Mouse (Mus musculus): Measurements from ENCODE around the gene 3110018I06Rik.

3110018I06Rik gene

DNA sequence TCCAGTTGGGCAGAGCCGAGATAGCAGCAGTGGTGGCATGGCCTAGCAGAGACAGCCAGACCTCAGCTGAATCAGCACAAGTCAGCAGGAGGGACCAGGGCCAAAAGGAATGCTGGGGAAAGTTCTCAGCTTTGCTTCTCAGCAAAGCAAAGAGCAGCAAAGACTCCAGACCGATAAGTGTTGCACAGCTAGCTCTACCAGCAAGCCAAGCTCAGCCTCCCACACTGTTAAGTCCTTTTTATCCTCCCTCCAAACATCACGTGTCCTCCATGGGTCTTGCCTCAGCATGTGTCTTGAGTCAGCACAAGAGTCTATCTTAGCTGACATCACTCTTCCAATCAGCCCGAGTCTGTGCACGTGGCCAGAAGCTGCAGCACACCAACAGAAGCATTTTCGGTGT lies at the start of gene 3110018I06Rik:
Gene 3110018I06Rik, plus strand, starts transcription at position 262 of the 400 bp plus-strand sequence.
- no peak for DNase-seq (ENCODE audit: low read depth, low spot score)

DNA sequence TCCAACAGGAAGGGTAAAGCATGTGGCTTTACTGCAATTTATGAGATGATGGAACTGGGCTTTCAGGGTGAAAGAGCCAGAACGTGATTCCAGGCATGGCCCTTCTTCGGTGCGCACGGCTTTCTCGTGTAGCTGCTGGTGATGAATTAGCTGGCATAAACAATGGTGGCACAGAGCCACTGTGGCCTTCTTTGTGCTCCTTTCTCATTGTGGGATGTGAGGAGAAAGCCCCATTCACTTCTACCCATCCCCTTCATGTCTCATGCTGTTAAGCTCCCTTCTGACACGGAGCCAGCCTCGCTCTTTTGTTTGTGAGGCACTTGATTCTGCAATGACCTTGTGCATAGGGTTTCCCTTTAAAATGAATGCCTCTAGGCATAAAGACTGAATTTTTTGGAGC lies 43.8 kb upstream of the 3110018I06Rik start:
- DNase-seq (ENCODE audit: low read depth, low spot score) = no peak

DNA sequence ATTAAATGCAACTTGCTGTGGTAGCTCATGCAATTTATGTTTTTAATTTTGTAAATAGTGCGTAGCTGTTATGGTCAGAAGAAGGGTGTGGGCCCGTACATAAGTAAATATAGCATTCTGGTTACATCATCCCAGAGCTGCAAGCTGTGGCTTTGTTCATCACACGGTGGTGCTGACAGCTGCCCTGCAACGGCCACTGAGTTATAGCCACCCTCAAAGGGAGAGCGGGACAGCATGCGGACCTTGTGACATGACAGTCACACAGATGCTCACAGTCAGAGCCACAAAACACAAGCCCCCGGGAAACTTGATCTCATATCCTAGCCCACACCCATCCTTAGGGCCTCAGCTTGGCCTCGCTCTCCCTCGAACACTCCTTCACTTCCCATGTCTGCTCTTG lies 30.6 kb upstream of the 3110018I06Rik start:
- DNase-seq (ENCODE audit: low read depth, low spot score) = no peak

DNA sequence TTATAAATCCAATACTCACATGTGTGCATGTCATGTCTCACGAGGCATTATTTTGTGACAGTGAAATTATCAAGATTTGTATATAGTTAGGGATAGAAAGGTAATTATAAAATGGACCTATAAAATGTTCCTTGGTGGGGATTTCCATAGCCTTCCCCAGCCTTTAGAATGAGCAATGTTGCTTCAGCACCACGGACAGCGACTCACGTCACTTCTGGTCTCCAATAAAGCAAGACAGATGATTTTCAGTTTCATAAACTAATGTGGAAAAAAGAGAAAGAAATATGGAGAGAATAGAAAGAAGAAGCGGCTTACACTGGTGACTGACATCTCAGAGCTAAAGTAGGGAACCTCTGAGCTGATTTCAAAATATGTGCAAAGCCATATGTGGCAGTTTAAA lies 23.7 kb upstream of the 3110018I06Rik start:
- DNase-seq (ENCODE audit: low read depth, low spot score) = no peak

DNA sequence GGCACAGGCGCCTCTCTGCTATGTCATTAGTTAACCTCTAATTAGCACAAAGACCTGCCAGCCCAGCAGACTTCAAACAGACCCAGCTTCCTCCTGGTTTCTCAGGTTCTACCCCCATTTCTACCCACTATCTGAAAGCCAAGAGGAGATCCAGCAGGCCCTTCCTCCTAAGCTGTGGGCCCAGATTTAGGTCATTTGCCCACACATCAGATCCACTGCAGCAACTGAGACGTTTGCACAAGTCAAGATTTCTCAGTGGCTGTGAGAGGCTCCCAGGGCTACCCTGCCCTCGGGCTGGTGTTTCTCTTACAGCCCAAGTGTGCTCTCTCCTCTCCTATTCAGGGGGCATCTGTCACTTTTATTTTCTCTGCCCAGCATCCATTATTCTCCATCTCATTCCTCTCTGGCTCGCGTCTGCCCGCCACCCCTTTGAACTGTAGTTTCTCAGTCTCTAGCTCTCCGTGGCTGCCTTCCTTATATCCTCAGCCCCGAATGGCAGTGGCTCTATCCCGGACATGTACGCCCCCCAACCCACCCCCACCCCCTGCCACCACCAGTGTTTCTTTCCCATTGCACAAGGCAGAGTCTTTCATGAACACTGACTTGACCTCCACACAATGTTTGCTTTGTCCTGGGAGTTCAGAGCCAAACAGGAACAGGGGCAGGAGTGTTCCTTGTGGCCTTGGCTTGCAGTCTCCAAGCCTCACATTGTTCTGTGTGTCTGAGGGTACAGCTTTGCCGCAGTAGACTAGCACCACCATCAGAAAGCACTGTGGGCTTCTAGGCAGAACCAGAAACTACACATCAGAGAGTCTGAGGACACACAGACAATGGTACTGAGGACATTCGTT lies 11.8 kb upstream of the 3110018I06Rik start:
- DNase-seq (ENCODE audit: low read depth, low spot score) = no peak

DNA sequence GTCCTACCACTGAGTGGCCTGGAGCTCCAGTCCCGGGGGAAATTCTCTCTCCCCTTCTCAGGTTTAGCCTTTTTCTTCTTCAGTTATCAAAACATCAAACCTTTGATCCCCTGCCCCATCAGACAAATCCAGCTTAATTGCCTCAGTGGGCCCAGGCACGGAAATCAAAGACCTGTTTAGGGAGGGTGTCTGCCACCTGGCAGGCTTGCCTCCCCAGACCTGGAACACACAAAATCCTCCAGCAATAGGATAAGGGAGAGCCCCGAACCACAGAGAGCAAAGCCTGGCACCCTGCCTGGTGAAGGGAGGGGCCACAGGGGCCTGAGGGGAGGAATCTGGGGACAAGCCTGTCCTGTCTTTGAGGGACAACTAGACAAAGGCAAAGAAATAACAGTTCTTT lies 9.1 kb upstream of the 3110018I06Rik start:
- DNase-seq (ENCODE audit: low read depth, low spot score) = no peak

DNA sequence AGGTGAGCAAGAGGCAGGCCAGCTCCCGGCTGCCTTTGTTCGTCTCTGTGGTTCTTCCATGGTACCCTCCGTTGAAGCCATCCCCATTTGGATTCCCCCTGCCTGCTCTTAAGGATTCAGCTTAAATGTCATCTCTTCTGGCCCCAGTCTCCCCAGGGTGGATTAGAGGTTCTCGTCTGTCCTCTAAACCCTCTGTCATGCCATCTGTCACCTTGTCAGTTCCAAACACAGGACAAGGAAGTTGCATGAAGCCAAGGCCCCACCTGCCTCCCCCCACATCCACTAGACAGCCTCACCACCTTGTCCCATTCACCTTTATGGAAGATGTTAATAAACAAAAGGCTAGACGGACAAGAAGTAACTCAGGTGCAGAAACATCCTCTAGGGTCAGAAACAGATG lies 5.4 kb upstream of the 3110018I06Rik start:
- DNase-seq (ENCODE audit: low read depth, low spot score) = no peak

DNA sequence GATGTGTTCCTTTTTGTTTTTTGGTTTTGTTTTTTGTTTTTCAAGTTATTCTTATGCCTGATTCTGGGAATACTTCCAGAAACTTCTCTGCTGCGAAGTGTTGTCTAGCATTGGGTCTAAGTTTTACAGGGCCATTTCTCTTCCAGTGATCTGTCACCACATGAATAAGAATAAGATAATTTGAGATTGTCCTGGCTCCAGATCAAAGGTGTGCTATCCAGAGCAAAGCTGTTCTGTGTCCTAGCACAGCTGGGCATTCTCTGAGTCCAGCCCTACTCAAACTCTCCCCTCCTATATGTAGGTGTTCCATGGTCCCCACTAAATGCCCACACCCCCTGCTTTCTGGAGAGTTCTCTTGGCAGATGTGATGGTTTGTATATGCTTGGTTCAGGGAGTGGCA lies 2.9 kb downstream of the 3110018I06Rik start:
- no peak for DNase-seq (ENCODE audit: low read depth, low spot score)

DNA sequence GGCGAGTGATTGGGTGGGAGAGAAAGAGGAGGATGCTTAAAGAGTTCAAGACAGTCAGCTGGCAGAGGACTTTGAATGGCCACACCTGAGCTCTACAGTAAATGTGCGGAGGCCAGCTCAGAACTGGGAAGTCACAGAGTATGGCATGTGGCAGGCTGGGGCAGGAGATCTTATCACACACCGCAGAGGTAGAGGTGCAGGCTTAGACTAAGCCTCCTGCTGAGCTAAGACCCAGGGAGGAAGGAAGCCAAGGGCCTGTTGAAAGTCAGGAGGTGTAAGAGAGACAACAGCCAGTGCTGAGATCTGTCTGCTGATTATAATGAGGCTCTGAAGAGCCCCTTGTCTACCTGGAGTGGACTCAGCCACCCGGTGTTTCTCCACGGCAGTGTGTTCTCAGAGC lies 8.5 kb downstream of the 3110018I06Rik start:
- DNase-seq (ENCODE audit: low read depth, low spot score) = no peak

DNA sequence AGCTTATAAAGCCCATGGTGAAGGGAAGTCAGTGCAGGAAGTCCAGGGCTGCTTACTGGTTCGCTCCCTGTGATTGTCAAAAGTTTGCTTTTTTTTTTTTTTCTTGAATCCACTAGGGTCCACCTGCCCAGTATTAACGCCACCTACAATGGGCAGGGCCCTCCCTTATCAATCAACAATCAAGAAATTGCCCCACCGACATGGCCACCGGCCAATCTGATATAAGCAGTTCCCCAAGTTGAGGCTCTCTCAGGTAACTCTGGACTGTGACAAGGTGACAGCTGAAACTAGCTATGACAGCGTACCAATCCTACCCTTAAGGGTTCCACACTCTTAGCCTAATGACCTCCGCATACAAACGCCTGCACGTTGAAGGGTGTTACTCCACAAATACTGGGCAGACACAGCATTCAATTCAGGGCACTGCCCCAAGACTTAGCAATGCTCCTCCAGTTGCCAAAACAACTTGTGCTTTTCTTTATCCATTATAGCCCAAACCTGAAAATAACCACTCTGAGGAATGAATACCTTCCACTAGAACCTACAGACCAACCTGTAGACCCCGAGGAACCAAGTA lies 21.3 kb downstream of the 3110018I06Rik start:
- DNase-seq (ENCODE audit: low read depth, low spot score) = no peak

DNA sequence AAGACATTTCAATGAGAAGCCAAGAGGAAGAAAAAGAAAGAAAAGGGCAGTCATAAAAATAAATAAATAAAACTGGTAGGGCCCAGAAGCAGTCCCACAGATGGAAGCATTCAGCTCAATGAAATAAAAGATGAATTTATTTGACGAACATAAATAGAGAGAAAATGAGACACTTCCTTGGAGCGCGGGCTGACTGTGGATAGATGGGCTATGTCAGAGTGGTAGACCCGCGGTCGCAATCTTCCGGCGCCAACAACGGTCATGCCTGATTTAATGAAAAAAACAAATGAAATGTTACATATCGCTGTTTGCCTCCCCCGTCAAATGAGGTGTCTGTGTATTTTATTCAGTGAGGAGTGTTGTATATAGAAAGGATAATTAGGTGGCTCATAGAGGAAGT lies 22.7 kb downstream of the 3110018I06Rik start:
- DNase-seq (ENCODE audit: low read depth, low spot score) = no peak

DNA sequence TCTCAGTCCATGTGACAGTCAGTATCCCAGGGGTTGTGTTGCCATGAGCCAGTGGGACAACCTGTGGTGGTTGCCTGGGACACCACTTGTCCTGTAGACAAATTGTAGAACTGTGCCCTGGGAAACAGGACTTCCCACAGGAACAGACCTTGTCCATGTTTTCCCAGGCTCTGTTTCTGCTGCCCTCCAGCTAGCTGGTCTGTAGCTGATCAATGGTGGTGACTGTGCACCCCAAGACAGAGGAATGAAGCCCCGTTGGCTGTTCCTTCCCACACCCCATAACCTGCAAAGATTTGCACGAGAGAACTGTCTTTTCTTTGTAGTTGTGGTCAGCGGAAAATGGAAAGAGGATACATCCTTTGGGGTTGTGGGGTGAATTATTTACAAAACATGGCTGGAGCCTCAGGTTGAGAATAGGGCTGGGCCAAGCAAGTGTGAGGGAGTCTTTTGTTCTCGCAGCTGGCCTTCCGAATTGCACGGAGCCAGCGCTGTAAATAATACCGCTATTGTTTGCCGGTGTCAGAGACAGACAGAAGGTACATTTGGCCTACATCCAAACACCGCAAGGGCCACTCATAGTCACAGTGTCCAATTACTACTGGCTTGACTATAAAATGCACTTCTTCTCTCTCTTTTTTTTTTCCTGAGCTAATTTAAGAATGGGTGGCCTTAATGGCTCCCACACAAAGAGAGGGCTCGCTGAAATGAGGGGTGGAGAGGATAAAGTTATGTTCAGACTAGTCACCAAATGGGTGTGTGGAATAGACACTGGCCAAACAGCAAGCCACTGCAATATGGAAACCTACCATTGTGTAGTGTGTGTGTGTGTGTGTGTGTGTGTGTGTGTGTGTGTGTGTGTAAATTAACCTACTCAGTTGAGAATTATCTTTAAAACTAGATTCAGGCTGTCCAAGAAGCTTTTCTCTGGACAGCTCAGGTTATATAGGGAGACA lies 28.1 kb downstream of the 3110018I06Rik start:
- DNase-seq (ENCODE audit: low read depth, low spot score) = no peak

DNA sequence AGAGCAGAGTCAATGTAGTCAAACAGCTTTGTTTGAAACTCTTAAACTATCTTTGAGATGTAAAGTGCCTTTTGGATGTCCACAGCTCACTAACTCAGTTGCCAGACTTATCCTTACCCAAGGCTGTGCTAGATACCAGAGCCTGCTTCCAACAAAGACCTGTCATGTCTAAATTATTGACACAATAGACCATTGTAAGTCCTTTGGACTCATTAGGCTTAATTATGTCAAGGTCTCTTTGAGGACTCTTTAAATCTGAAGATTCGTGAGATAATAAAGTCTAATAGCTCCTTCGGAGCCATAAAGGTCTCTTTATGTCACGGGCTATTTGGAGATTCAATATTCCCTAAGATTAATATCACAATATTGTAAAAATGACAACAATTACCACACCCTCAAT lies 32.5 kb downstream of the 3110018I06Rik start:
- DNase-seq (ENCODE audit: low read depth, low spot score) = no peak

DNA sequence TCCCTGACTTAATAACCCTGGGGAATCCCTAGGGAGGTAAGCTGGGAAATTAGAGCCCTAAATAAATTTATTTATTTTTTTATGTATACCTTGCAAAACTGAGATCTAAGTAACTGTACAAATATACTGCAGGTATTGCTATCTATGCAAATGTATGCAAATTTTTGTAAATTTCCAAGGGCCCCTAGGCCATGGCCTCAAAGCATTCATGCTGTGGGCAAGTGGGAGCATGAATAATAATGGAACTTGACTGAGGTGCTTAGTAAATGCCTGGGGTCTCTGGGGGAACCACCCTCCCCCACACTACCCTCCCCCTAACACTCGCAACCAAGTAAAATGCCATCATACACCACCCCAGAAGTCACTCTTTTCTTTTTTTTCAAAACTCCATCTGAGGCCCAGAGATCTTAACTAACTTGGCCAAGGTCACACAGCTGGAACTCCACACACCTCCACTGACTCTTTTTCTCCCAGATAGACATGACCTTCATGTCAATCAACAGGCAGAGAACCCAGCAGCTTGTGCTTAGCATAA lies 40.0 kb downstream of the 3110018I06Rik start:
- DNase-seq (ENCODE audit: low read depth, low spot score) = no peak

DNA sequence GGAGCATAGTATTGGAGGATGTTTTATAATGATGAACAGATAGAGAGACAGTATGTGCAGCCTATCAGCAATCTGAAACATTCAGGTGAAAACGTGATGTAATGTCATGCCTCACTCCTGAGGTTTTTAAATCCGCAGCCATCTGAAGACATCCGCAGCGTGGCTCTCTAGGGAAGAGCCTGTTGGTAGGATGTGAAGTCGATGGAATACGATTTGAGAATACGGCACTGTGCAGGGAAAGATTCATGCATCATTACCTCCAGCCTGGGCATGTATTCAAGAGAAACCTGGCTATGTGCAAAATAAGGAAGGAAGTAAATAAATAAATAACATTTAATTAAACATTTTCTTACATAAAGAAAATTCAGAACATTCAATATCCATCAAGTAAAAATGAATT lies 44.4 kb downstream of the 3110018I06Rik start:
- no peak for DNase-seq (ENCODE audit: low read depth, low spot score)

All from c-Kit-negative CD71-positive TER-119-positive erythroid progenitor cells, embryonic 14.5 days (primary cell).